Mouse (Mus musculus): ENCODE data around the gene Spdye4b. TPM values are rescaled to one million over a fixed set of nuclear protein-coding genes. Genes with fewer than 3 reads are reported as not detected.

The Spdye4b gene
- polyA plus RNA-seq, 1 experiment from 2014 or later, result not detected

- peak overlapping the region; percentile 82 for H3K4me2 ChIP-seq (ENCODE audit: low read depth, low read length)
- H3K27me3 ChIP-seq (ENCODE audit: control insufficient read depth, insufficient read depth, low read length), result no peaks in the 10 kb centered on the region
- peaks cover 11% of the 10 kb centered on the region for H3K36me3 ChIP-seq (ENCODE audit: control insufficient read depth, insufficient read depth, low read length)
- H3K9me3 ChIP-seq (ENCODE audit: control insufficient read depth, low read length), result no peaks in the 10 kb centered on the region
- whole genome bisulfite sequencing, result 44% methylated on average over 9 of the region's 9 CpGs
- no peak overlapping the region for H3K27ac ChIP-seq (ENCODE audit: low read depth, low read length)
- H3K9ac ChIP-seq (replicated peaks; ENCODE audit: low read depth, low read length), result peak overlapping the region; percentile 90; the same call in 1 of the 2 replicates
- peak overlapping the region; percentile 85 for H3K4me3 ChIP-seq (ENCODE audit: low read depth, low read length)
- ATAC-seq (ENCODE audit: low read depth), result no peak
- H3K4me1 ChIP-seq (ENCODE audit: control insufficient read depth, insufficient read depth, low read length), result peaks cover 10% of the 10 kb centered on the region
Measured at GRCm38 (mm10) chr5:143236036-143236435, 55.2 kb downstream of the Spdye4b start.

GRCm38 (mm10) chr5:143244926-143245325, 64.1 kb downstream of the Spdye4b start:
- Histone ChIP-seq H3K4me1 (ENCODE audit: control insufficient read depth, insufficient read depth, low read length) (no peaks in the 10 kb centered on the region), H3K27ac (ENCODE audit: low read depth, low read length) (no peak overlapping the region), H3K9ac (replicated peaks; ENCODE audit: low read depth, low read length) (no peak overlapping the region), H3K4me2 (ENCODE audit: low read depth, low read length) (no peak overlapping the region), H3K9me3 (ENCODE audit: control insufficient read depth, low read length) (no peaks in the 10 kb centered on the region), H3K27me3 (ENCODE audit: control insufficient read depth, insufficient read depth, low read length) (no peaks in the 10 kb centered on the region), H3K4me3 (ENCODE audit: low read depth, low read length) (no peak overlapping the region), H3K36me3 (ENCODE audit: control insufficient read depth, insufficient read depth, low read length) (peaks cover 73% of the 10 kb centered on the region)
- no peak for ATAC-seq (ENCODE audit: low read depth)
- 97% methylated on average over 26 of the region's 26 CpGs for WGBS

GRCm38 (mm10) chr5:143252039-143252438, 71.2 kb downstream of the Spdye4b start:
- Histone ChIP-seq H3K36me3 (ENCODE audit: control insufficient read depth, insufficient read depth, low read length) (peaks cover 45% of the 10 kb centered on the region), H3K9ac (replicated peaks; ENCODE audit: low read depth, low read length) (no peak overlapping the region), H3K4me1 (ENCODE audit: control insufficient read depth, insufficient read depth, low read length) (peaks cover 10% of the 10 kb centered on the region), H3K4me3 (ENCODE audit: low read depth, low read length) (no peak overlapping the region), H3K4me2 (ENCODE audit: low read depth, low read length) (no peak overlapping the region), H3K27ac (ENCODE audit: low read depth, low read length) (no peak overlapping the region), H3K9me3 (ENCODE audit: control insufficient read depth, low read length) (no peaks in the 10 kb centered on the region), H3K27me3 (ENCODE audit: control insufficient read depth, insufficient read depth, low read length) (peaks cover 40% of the 10 kb centered on the region)
- no peak for ATAC-seq (ENCODE audit: low read depth)
- WGBS, result 46% methylated on average over 6 of the region's 6 CpGs

GRCm38 (mm10) chr5:143252791-143253185, 72.0 kb downstream of the Spdye4b start:
- H3K27me3 ChIP-seq (ENCODE audit: control insufficient read depth, insufficient read depth, low read length), result peaks cover 48% of the 10 kb centered on the region
- no peak overlapping the region for H3K27ac ChIP-seq (ENCODE audit: low read depth, low read length)
- 31% methylated on average over 18 of the region's 18 CpGs for WGBS
- H3K9ac ChIP-seq (replicated peaks; ENCODE audit: low read depth, low read length), result no peak overlapping the region
- no peak overlapping the region for H3K4me3 ChIP-seq (ENCODE audit: low read depth, low read length)
- H3K9me3 ChIP-seq (ENCODE audit: control insufficient read depth, low read length), result no peaks in the 10 kb centered on the region
- H3K36me3 ChIP-seq (ENCODE audit: control insufficient read depth, insufficient read depth, low read length), result peaks cover 43% of the 10 kb centered on the region
- H3K4me1 ChIP-seq (ENCODE audit: control insufficient read depth, insufficient read depth, low read length), result peaks cover 10% of the 10 kb centered on the region
- no peak overlapping the region for H3K4me2 ChIP-seq (ENCODE audit: low read depth, low read length)
- ATAC-seq (ENCODE audit: low read depth), result no peak

GRCm38 (mm10) chr5:143253186-143253880, 72.5 kb downstream of the Spdye4b start:
- H3K9ac ChIP-seq (replicated peaks; ENCODE audit: low read depth, low read length), result 0 out of 2 replicates have a peak overlapping the region, but pooled peaks have one; percentile 11
- H3K36me3 ChIP-seq (ENCODE audit: control insufficient read depth, insufficient read depth, low read length), result peaks cover 39% of the 10 kb centered on the region
- H3K27me3 ChIP-seq (ENCODE audit: control insufficient read depth, insufficient read depth, low read length), result peaks cover 49% of the 10 kb centered on the region
- H3K4me1 ChIP-seq (ENCODE audit: control insufficient read depth, insufficient read depth, low read length), result peaks cover 10% of the 10 kb centered on the region
- H3K27ac ChIP-seq (ENCODE audit: low read depth, low read length), result no peak overlapping the region
- peak overlapping the region; percentile 19; the same call in 1 of the 2 replicates for H3K4me3 ChIP-seq (ENCODE audit: low read depth, low read length)
- ATAC-seq (ENCODE audit: low read depth), result no peak; the same call in 1 of the 2 replicates
- H3K4me2 ChIP-seq (ENCODE audit: low read depth, low read length), result peak overlapping the region; percentile 45
- H3K9me3 ChIP-seq (ENCODE audit: control insufficient read depth, low read length), result no peaks in the 10 kb centered on the region
- WGBS, result 8% methylated on average over 95 of the region's 103 CpGs

GRCm38 (mm10) chr5:143253881-143254486, 73.2 kb downstream of the Spdye4b start:
- H3K27me3 ChIP-seq (ENCODE audit: control insufficient read depth, insufficient read depth, low read length), result peaks cover 49% of the 10 kb centered on the region
- peaks cover 38% of the 10 kb centered on the region for H3K36me3 ChIP-seq (ENCODE audit: control insufficient read depth, insufficient read depth, low read length)
- H3K4me2 ChIP-seq (ENCODE audit: low read depth, low read length), result peak overlapping the region; percentile 45
- H3K4me1 ChIP-seq (ENCODE audit: control insufficient read depth, insufficient read depth, low read length), result peaks cover 10% of the 10 kb centered on the region
- no peaks in the 10 kb centered on the region for H3K9me3 ChIP-seq (ENCODE audit: control insufficient read depth, low read length)
- H3K9ac ChIP-seq (replicated peaks; ENCODE audit: low read depth, low read length), result 0 out of 2 replicates have a peak overlapping the region, but pooled peaks have one; percentile 11
- peak overlapping the region; percentile 19 for H3K4me3 ChIP-seq (ENCODE audit: low read depth, low read length)
- WGBS, result 8% methylated on average over 59 of the region's 81 CpGs
- peak; percentile 35 for ATAC-seq (ENCODE audit: low read depth)
- H3K27ac ChIP-seq (ENCODE audit: low read depth, low read length), result no peak overlapping the region

Small RNA genes lying within 50 kb of the gene (microRNA-seq; reads per million reads assigned to microRNA genes)
- gene Gm44405, result not detected

Other genes starting within 250 kb of the Spdye4b start
- 428 and 502 TPM in 2 replicates for gene Fscn1, start 220.7 kb upstream of the Spdye4b start, polyA plus RNA-seq (2014; fragmentation: Nextera tagmentation; extraction: Ambion mirVana)
- gene Rnf216, start 68.0 kb upstream of the Spdye4b start, polyA plus RNA-seq (2014; fragmentation: Nextera tagmentation; extraction: Ambion mirVana), result 25.0 and 36.8 TPM in 2 replicates
- gene Olfr718-ps1, start 33.4 kb upstream of the Spdye4b start, polyA plus RNA-seq (2014; fragmentation: Nextera tagmentation; extraction: Ambion mirVana), result 0.04 TPM in 1 of 2 replicates, not detected in the other
- 16.6 and 20.9 TPM in 2 replicates for gene Rbak, start 242 bp upstream of the Spdye4b start, polyA plus RNA-seq (2014; fragmentation: Nextera tagmentation; extraction: Ambion mirVana)
- 0.15 TPM in 1 of 2 replicates, not detected in the other for gene Spdye4a, start 45.9 kb downstream of the Spdye4b start, polyA plus RNA-seq (2014; fragmentation: Nextera tagmentation; extraction: Ambion mirVana)
- gene Zfp12, start 54.1 kb downstream of the Spdye4b start, polyA plus RNA-seq (2014; fragmentation: Nextera tagmentation; extraction: Ambion mirVana), result 24.0 and 31.0 TPM in 2 replicates
- 5.2 and 7.0 TPM in 2 replicates for gene Zfp316, start 89.0 kb downstream of the Spdye4b start, polyA plus RNA-seq (2014; fragmentation: Nextera tagmentation; extraction: Ambion mirVana)
- gene Zfp853, start 112.6 kb downstream of the Spdye4b start, polyA plus RNA-seq (2014; fragmentation: Nextera tagmentation; extraction: Ambion mirVana), result 0.17 and 0.29 TPM in 2 replicates
- gene E130309D02Rik, start 134.3 kb downstream of the Spdye4b start, polyA plus RNA-seq (2014; fragmentation: Nextera tagmentation; extraction: Ambion mirVana), result 20.1 and 29.0 TPM in 2 replicates
- gene Zdhhc4, start 148.2 kb downstream of the Spdye4b start, polyA plus RNA-seq (2014; fragmentation: Nextera tagmentation; extraction: Ambion mirVana), result 81.2 and 84.9 TPM in 2 replicates
- 0.24 and 0.44 TPM in 2 replicates for gene Grid2ip, start 176.3 kb downstream of the Spdye4b start, polyA plus RNA-seq (2014; fragmentation: Nextera tagmentation; extraction: Ambion mirVana)
- 114 and 146 TPM in 2 replicates for gene Kdelr2, start 222.8 kb downstream of the Spdye4b start, polyA plus RNA-seq (2014; fragmentation: Nextera tagmentation; extraction: Ambion mirVana)

Data from neural tube, embryonic 14.5 days (tissue).